Mouse (Mus musculus) cerebral cortex, adult 2 months (tissue): ENCODE measurements around the gene Galc.

ENCODE experiments used
- WGBS: fragments of 180-500 bp; shearing (Covaris S2); methylation state at CpG from one replicate; pipeline ENCODE4 v1.1.7; 2018; 5-methylcytosine and 5-hydroxymethylcytosine counted together

Gene Galc

GRCm38 (mm10) chr12:98187186-98187899, 71.9 kb downstream of the Galc start:
- WGBS, result 36% methylated on average over 8 of the region's 8 CpGs

- WGBS, result 4% methylated on average over 9 of the region's 9 CpGs
Observed at GRCm38 (mm10) chr12:98181729-98182128, 77.5 kb downstream of the Galc start.

GRCm38 (mm10) chr12:98180807-98181206, 78.5 kb downstream of the Galc start:
- 66% methylated on average over 6 of the region's 6 CpGs for WGBS

GRCm38 (mm10) chr12:98180235-98180800, 78.9 kb downstream of the Galc start:
- 92% methylated on average over 16 of the region's 16 CpGs for WGBS

GRCm38 (mm10) chr12:98179496-98179895, 79.8 kb downstream of the Galc start:
- 86% methylated on average over 1 of the region's 1 CpGs for WGBS

GRCm38 (mm10) chr12:98176632-98177031, 82.6 kb downstream of the Galc start:
- 90% methylated on average over 2 of the region's 2 CpGs for WGBS

DNA sequence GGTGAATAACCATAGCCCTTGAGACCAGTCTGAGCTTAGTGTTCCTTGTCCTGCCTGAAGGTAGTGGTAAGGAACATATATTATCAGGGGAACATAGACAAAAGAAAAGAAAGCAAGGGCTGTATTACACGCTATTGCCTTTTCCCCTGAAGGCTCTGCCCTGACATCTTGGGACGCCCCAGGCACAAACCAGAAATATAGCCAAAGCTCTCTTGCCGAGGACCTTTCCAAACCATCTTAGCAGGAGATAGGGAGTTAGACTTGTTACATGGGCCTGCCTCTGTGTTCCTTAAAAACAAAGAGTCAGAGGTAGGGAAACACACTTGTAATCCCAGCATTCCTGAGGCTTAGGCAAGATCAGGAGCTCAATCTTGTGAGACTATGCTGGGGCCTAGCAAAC, 97.4 kb downstream of the Galc start:
- 95% methylated on average over 3 of the region's 3 CpGs for WGBS

DNA sequence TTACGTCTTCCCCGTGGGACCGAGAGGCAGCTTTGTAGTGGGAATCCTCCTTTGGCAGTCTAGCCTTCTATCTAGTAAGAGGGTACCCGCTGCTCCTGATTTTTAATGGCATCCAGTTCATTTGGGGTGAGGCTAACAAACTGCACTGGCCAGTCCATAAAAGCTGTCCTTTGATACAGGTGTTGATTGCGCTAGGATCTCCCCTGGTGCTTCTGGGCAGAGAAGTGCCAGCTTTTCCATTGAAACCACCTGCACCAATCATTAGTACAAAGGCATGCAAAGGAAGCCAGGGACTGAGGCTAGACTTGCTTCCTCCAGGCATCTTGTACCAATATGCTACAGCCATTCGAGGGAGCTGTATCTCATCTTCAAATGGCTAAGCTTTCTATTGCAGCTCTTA, 98.4 kb downstream of the Galc start:
- 90% methylated on average over 6 of the region's 6 CpGs for WGBS
